Mouse (Mus musculus) embryonic facial prominence, embryonic 14.5 days (tissue): ENCODE measurements around the gene Ggct. TPM values are rescaled to one million over a fixed set of nuclear protein-coding genes. Genes with fewer than 3 reads are reported as not detected.

Source experiments
- ATAC-seq: fragments of 200-750 bp; cut with Nextera tagmentation; 2 replicates; pipeline ENCODE4 v1.8.0; 2017; ENCODE audit warnings: low read depth, moderate number of reproducible peaks, moderate TSS enrichment
- DNase-seq: peaks from one replicate; pipeline ENCODE4 v3.0.0-alpha.2; 2015; ENCODE audit warnings: low spot score
- H3K27ac ChIP-seq: fragments of 300-500 bp; sonication (generic); replicated peaks from 2 replicates; pipeline ENCODE4 v1.5.1; 2014; ENCODE audit warnings: low read depth, mild to moderate bottlenecking, low read length, moderate library complexity
- H3K27me3 ChIP-seq: fragments of 300-500 bp; sonication (generic); replicated peaks from 2 replicates; pipeline ENCODE4 v1.6.1; 2014; ENCODE audit warnings: low read length; ENCODE audit not compliant: control insufficient read depth, insufficient read depth
- H3K36me3 ChIP-seq: fragments of 300-500 bp; sonication (generic); 2 replicates; pipeline ENCODE4 v1.6.1; 2014; ENCODE audit warnings: low read length, mixed read lengths; ENCODE audit not compliant: control insufficient read depth, insufficient read depth
- H3K4me1 ChIP-seq: fragments of 300-500 bp; sonication (generic); 2 replicates; pipeline ENCODE4 v1.6.1; 2014; ENCODE audit warnings: antibody characterized with exemption, low read length; ENCODE audit not compliant: control insufficient read depth, insufficient read depth
- H3K4me2 ChIP-seq: fragments of 300-500 bp; sonication (generic); 2 replicates; pipeline ENCODE4 v1.6.1; 2014; ENCODE audit warnings: low read depth, mild to moderate bottlenecking, low read length, moderate library complexity, mixed read lengths
- H3K4me3 ChIP-seq: fragments of 300-500 bp; sonication (generic); 2 replicates; pipeline ENCODE4 v1.5.1; 2014; ENCODE audit warnings: low read depth, mild to moderate bottlenecking, low read length
- H3K9ac ChIP-seq: fragments of 300-500 bp; sonication (generic); 2 replicates; pipeline ENCODE4 v1.6.1; 2014; ENCODE audit warnings: low read depth, mild to moderate bottlenecking, low read length, moderate library complexity, mixed read lengths
- H3K9me3 ChIP-seq: fragments of 300-500 bp; sonication (generic); 2 replicates; pipeline ENCODE4 v1.6.1; 2016; ENCODE audit warnings: low read length; ENCODE audit not compliant: control insufficient read depth
- WGBS: fragments of 180-500 bp; shearing (Covaris S2); extraction: QIAGEN DNeasy Blood & Tissue Kit; methylation state at CpG from one replicate; pipeline ENCODE4 v1.1.7; 2014; 5-methylcytosine and 5-hydroxymethylcytosine counted together
- polyA plus RNA-seq: library from polyadenylated mRNA; unstranded; fragments of >200 nt; fragmentation: Nextera tagmentation; extraction: Ambion mirVana; gene quantifications from 2 replicates; pipeline ENCODE4 v1.2.1, GENCODE M21; 2014

The Ggct gene
- polyA plus RNA-seq, 1 experiment from 2014 or later, result 10.8 TPM

DNA sequence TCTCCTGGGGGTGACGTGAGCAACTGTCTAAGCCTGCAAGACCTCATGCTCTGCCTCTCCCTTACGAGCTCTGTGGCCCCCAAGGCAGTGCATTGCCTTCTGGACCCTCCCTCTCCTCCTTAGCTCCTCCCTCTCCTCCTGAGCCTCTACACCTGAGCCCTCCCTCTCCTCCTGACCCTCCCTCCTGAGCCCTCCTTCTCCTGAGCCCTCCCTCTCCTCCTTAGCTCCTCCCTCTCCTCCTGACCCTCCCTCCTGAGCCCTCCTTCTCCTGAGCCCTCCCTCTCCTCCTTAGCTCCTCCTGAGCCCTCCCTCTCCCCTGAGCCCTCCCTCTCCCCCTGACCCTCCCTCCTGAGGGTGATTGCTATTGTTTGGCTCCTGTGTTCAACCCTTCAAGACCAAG is 25.7 kb upstream of the Ggct start:
- ATAC-seq (no peak), DNase-seq (no peak)
- Histone ChIP-seq H3K9ac (no peak overlapping the region), H3K4me2 (no peak overlapping the region), H3K4me1 (no peaks in the 10 kb centered on the region), H3K36me3 (no peaks in the 10 kb centered on the region), H3K9me3 (no peaks in the 10 kb centered on the region), H3K4me3 (no peak overlapping the region), H3K27me3 (no peaks in the 10 kb centered on the region), H3K27ac (no peak overlapping the region)
- 75% methylated on average over 2 of the region's 2 CpGs for WGBS

DNA sequence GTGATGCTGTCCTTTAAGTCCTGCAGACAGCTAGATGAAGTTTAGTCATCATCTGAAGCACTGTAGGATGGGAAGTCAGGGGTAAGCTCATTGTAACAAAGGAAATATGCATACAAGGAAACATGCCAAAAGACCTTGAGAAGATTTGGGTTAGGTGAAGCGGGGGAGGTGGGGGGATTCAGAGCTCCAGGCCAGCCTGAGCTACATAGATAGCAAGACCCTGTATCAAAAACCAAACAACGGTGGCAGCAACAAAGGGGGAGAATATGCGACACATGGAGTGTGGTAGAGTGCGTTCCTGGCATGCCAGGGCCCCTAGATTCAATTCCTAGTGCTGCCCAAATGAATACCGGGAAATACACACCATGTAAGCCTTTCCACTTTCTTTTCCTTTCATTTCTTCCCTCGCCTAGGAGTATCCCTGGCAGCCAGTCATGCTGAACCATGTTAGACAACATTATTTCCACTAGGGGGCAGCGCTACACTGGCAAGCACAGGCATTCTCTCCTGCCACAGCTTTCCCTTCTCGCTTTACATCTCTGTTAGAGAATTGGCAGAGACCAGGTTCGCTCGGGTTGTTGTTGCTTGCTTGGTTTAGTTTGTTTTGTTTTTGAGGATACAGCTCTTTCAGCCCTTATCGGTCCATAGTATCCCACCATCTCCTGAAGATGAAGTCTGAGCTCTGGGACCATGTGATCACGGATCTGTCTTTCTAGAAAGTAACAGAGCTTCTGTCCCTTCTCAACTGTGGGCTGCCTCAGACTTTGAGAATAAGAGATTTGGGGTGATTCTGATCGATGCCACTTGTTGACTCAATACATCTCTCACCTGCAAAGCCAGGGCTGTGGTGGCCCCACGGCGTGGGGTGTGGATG is 24.2 kb upstream of the Ggct start:
- Histone ChIP-seq H3K4me3 (no peak overlapping the region), H3K4me2 (peak overlapping the region; percentile 25; the same call in 1 of the 2 replicates), H3K27me3 (no peaks in the 10 kb centered on the region), H3K4me1 (no peaks in the 10 kb centered on the region), H3K36me3 (no peaks in the 10 kb centered on the region), H3K27ac (no peak overlapping the region), H3K9ac (no peak overlapping the region), H3K9me3 (no peaks in the 10 kb centered on the region)
- peak; percentile 89 for ATAC-seq
- peak; percentile 94 for DNase-seq
- WGBS, result 22% methylated on average over 15 of the region's 15 CpGs

DNA sequence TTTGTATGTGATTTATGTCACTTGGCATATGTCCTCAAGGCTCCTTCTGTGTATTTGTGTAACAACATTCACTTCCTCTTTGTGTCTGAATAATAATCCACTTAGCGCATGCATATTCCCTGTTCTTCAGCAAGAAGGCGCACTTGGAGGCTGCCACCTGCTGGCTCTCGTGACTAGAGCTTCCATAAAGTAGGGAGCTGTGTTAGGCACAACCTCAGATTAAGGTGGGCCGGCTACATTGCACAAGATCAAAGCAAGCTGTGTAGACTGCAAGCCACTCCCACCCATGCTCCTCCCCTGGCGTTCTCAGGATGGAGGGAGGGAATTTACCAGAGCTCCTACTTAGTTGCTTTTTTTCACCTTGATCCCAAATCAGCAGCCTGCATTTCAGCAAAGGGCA is 23.5 kb upstream of the Ggct start:
- Histone ChIP-seq H3K9ac (no peak overlapping the region), H3K4me2 (no peak overlapping the region), H3K27ac (no peak overlapping the region), H3K27me3 (no peaks in the 10 kb centered on the region), H3K4me3 (no peak overlapping the region), H3K9me3 (no peaks in the 10 kb centered on the region), H3K36me3 (no peaks in the 10 kb centered on the region), H3K4me1 (no peaks in the 10 kb centered on the region)
- peak; percentile 79 for DNase-seq
- WGBS, result 17% methylated on average over 5 of the region's 5 CpGs
- ATAC-seq, result peak; percentile 55; the same call in 1 of the 2 replicates

DNA sequence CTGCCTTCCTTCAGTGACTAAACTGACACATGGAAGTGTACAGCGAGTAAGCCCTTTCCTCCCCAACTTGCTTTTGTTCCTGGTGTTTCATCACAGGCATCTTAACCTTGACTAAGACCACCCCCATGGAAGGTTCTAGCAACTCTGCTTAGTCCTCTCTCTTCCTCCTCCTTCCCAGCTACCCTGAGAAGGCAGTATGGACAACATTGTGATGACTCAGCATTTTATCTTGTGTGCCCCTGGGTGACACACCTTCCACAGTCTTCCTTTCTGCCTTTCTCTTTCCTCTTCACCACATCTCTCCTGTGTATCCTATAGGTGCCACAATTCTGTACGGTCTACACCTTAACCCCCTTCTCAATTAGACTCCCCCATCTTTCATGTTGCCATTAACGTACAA is 21.4 kb upstream of the Ggct start:
- Histone ChIP-seq H3K4me2 (no peak overlapping the region), H3K4me3 (no peak overlapping the region), H3K27me3 (no peaks in the 10 kb centered on the region), H3K4me1 (no peaks in the 10 kb centered on the region), H3K27ac (no peak overlapping the region), H3K9ac (no peak overlapping the region), H3K36me3 (no peaks in the 10 kb centered on the region), H3K9me3 (no peaks in the 10 kb centered on the region)
- ATAC-seq (no peak), DNase-seq (no peak)
- 86% methylated on average over 3 of the region's 3 CpGs for WGBS

DNA sequence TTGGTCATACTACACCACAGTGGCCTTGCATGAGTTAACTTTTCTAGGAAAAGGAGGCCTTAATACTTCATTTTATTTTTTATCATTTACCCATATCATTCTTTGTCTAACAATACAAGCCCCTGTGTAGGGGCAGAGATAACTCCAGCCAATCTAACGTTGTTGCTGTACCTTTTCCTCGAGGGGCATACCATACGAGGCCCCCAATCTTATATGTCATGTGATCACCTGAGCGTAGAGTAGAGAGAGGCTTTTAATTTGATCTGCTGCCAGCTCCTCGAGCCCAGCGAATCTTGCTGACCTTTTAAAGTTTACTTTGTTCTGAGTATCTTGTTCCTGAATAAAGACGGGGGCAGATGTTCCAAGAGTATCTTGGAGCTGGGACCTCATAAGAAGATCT is 19.8 kb upstream of the Ggct start:
- Histone ChIP-seq H3K9ac (no peak overlapping the region), H3K27ac (no peak overlapping the region), H3K4me3 (no peak overlapping the region), H3K4me1 (no peaks in the 10 kb centered on the region), H3K36me3 (no peaks in the 10 kb centered on the region), H3K9me3 (no peaks in the 10 kb centered on the region), H3K4me2 (no peak overlapping the region), H3K27me3 (no peaks in the 10 kb centered on the region)
- WGBS, result 62% methylated on average over 7 of the region's 7 CpGs
- no peak for ATAC-seq
- no peak for DNase-seq

DNA sequence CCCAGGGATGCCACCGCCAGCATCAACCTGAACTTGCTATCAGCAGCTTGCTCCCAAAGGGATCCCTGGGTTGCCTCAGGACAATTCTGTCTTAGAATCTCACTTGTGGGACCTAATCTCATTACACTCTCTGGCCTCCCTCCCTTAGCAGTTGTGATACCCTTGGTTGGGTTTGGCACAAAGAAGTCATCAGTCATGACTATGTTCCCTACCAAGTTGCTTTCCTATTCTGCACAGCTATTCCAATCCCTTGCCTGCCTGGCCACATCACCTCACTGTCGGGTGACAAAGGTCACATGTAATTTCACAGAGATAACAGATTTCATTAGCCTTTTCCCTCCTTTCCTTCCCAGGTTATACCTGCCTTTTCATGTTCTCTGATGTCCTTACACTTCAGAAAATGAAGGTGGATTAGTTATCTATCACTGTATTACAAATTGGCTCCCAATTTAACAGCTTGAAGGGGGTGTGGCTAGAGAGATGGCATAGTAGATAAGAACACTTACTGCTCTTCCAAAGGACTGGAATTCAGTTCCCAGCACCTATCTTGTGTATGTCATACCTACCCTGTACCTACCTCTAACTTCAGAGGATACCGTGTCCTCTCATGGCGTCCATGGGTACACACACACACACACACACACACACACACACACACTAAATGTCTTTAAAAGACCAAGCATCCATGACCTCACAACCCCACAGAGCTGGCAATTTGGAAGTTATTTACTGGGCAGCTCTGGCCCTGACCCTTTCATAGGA is 17.8 kb upstream of the Ggct start:
- no peaks in the 10 kb centered on the region for H3K9me3 ChIP-seq

DNA sequence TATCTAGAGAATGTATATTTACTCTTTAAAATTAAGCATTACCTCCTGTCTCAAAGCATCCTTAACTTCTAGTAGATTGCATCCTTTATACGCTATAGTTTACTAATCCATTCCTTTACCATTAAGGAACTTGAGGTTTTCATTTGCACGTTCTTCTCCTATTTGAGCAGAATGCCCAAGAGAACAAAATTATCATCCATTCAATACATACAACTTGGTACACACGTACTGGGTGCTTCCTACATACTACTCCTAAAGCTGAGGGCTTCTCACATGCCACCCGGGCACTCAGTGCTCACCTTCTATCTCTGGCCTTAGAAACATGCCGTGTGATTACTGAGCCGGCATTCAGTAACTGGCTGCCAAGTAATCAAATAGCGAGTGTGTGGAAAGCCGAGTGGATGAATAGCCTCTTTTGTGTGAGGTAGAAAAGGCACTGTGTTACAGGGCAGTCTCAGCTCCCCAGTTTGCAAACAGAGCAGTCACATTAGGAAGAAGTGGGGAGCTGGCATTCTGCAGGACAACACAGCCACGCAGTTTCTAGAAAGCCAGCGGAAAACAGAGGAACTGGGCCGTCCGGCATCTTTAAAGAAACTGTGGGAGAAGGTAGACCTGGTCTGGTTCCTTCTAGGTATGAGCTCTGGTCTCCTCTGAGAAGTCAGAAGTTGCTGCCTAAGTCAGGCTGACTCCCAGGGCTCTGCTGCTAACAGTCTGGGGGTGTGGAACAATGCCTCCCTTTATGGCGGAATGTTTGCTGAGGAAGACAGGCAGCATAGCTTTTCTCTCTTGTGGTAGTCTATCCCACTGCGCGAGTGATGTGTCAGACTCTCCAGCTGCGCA is 16.9 kb upstream of the Ggct start:
- peak overlapping the region; percentile 58 for H3K27ac ChIP-seq
- WGBS, result 21% methylated on average over 15 of the region's 16 CpGs
- DNase-seq (peak; percentile 62), ATAC-seq (peak; percentile 75; the same call in 1 of the 2 replicates)
- no peaks in the 10 kb centered on the region for H3K27me3 ChIP-seq
- H3K4me2 ChIP-seq, result peak overlapping the region; percentile 27
- no peaks in the 10 kb centered on the region for H3K36me3 ChIP-seq
- H3K9ac ChIP-seq, result peak overlapping the region; percentile 2; the same call in 1 of the 2 replicates
- H3K4me1 ChIP-seq, result no peaks in the 10 kb centered on the region
- peak overlapping the region; percentile 7; the same call in 1 of the 2 replicates for H3K4me3 ChIP-seq
- no peaks in the 10 kb centered on the region for H3K9me3 ChIP-seq

More for the DNA sequence above, 17.8 kb upstream of the Ggct start:
- 0 out of 2 replicates have a peak overlapping the region, but pooled peaks have one; percentile 36 for H3K27ac ChIP-seq
- ATAC-seq, result no peak
- H3K4me1 ChIP-seq, result no peaks in the 10 kb centered on the region
- no peak overlapping the region for H3K9ac ChIP-seq
- H3K36me3 ChIP-seq, result no peaks in the 10 kb centered on the region
- WGBS, result 80% methylated on average over 3 of the region's 4 CpGs
- H3K4me3 ChIP-seq, result no peak overlapping the region
- DNase-seq, result no peak
- no peaks in the 10 kb centered on the region for H3K27me3 ChIP-seq
- no peak overlapping the region for H3K4me2 ChIP-seq

DNA sequence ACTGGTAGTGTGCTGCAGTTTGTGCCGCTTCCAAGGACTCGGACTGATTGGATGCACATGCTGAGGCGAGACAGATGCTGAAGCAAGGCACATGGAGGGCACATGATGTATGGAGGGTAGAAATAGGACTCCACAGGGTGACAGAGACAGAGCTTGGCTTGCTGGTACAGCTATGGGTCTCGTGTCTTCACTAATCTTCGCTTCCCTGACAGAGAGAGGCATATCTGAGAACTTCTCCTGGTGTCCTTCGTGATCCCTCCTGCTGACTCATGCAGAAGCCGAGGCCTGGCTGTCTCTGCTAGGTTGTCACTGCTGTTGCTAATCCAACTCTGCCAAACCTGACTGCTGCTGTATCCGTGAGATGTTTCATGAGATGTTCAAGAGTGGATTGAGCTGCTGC is 15.7 kb upstream of the Ggct start:
- no peak for ATAC-seq
- Histone ChIP-seq H3K9ac (no peak overlapping the region), H3K9me3 (no peaks in the 10 kb centered on the region), H3K27me3 (no peaks in the 10 kb centered on the region), H3K4me2 (no peak overlapping the region), H3K36me3 (no peaks in the 10 kb centered on the region), H3K27ac (no peak overlapping the region), H3K4me3 (no peak overlapping the region), H3K4me1 (no peaks in the 10 kb centered on the region)
- 83% methylated on average over 8 of the region's 8 CpGs for WGBS
- no peak for DNase-seq
